Comparison of ENCODE assay signal across 10 mouse cellular contexts in the genomic region with DNA sequence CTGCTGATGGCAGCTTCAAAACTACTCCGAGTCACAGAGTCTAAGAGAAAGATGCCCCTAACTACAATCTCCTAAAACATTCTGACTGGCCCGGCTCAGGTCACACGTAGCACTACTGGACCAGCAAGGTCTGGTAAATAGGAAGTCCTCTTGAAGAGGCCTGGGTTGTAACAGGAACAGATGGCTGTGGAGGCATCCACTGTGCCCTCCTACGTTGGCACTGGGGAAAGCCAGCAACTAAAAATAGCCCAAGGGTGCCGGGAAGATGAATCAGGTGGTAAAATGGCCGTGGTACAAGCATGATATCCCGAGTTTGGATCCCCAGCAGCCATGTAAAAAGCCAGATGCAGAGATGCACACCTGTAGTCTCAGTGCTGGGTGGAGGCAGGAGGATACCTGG. TPM values are rescaled to one million over a fixed set of nuclear protein-coding genes. Genes with fewer than 3 reads are reported as not detected.
DNase-seq lines count a peak whose midpoint lies in the region; ATAC-seq lines count a peak whose summit lies in the region.
"Had no signal": no experiment of that assay in that cellular context is flagged by ENCODE, and none has a peak within 500 bp of the region (broad histone marks: within the 10 kb centered on the region; RNA-seq: fewer than 3 reads in every experiment).

No protein-coding gene starts in this region.

- DNase-seq in adrenal gland, adult 2 months: peak; percentile 61
- DNase-seq in adrenal gland, postnatal 4 days (ENCODE audit: low spot score in 2 of 2): no peak
- peak; percentile 66 for DNase-seq in right cerebral cortex, adult 18-20 months
- no peak for DNase-seq in right cerebral cortex, postnatal 10 days (ENCODE audit: low spot score in 2 of 2)
- peak; percentile 41 to 43 for DNase-seq in right cerebral cortex, postnatal 36 days (ENCODE audit: low spot score in 2 of 2)
- no peak for DNase-seq in kidney, adult 8-10 months
- DNase-seq in urinary bladder, adult 2 months (ENCODE audit: low spot score): no peak

- ATAC-seq in granulocyte monocyte progenitor cell, adult 5-6 weeks (replicated peaks; ENCODE audit: poor library complexity, severe bottlenecking): 0 out of 2 replicates have a peak, but pooled peaks have one; percentile 20
- ATAC-seq: intestine, postnatal 0 days had no signal

RNA-seq across cellular contexts. Expression of gene Nagpa, which starts 17.6 kb away (rescaled TPM):
- total RNA-seq in adrenal gland, adult 2 months (2021): 10 to 100 TPM; 26.0 to 28.7 TPM
- 64.5 and 69.5 TPM in 2 replicates for polyA plus RNA-seq in adrenal gland, adult 2 months (2012; rRNA removed)
- total RNA-seq in adrenal gland, postnatal 4 days (2021): 10 to 100 TPM; 23.0 to 25.2 TPM
- total RNA-seq in granulocyte monocyte progenitor cell, adult 5-6 weeks (2014; fragmentation: Nextera tagmentation): 42.0 and 68.1 TPM in 2 replicates
- total RNA-seq in granulocyte monocyte progenitor cell, adult 5-6 weeks (2017): 64.8 and 75.8 TPM in 2 replicates
- polyA plus RNA-seq in urinary bladder, adult 2 months (2012; rRNA removed): 32.7 and 37.1 TPM in 2 replicates

RNA-seq across cellular contexts. Expression of gene AU021092, which starts 35.9 kb away (rescaled TPM):
- 10 to 100 TPM; 20.4 to 25.4 TPM for total RNA-seq in adrenal gland, adult 2 months (2021)
- polyA plus RNA-seq in adrenal gland, adult 2 months (2012; rRNA removed): 24.0 and 26.0 TPM in 2 replicates
- 10 to 100 TPM; 17.6 to 23.8 TPM for total RNA-seq in adrenal gland, postnatal 4 days (2021)
- total RNA-seq in granulocyte monocyte progenitor cell, adult 5-6 weeks (2014; fragmentation: Nextera tagmentation): not detected in 2 replicates
- not detected in 2 replicates for total RNA-seq in granulocyte monocyte progenitor cell, adult 5-6 weeks (2017)
- polyA plus RNA-seq in urinary bladder, adult 2 months (2012; rRNA removed): 9.0 and 10.5 TPM in 2 replicates
- total RNA-seq: G1E had no signal
- polyA plus RNA-seq: G1E had no signal

RNA-seq across cellular contexts. Expression of gene Sec14l5, which starts 39.3 kb away (rescaled TPM):
- under 1 TPM in 1 of 2 experiments, not detected in 1; 0.07 TPM for total RNA-seq in adrenal gland, adult 2 months (2021)
- polyA plus RNA-seq in adrenal gland, adult 2 months (2012; rRNA removed): 0.13 and 0.15 TPM in 2 replicates
- total RNA-seq in adrenal gland, postnatal 4 days (2021): under 1 TPM; 0.34 to 0.40 TPM
- not detected in 2 replicates for total RNA-seq in granulocyte monocyte progenitor cell, adult 5-6 weeks (2014; fragmentation: Nextera tagmentation)
- not detected in 2 replicates for total RNA-seq in granulocyte monocyte progenitor cell, adult 5-6 weeks (2017)
- 0.13 and 0.18 TPM in 2 replicates for polyA plus RNA-seq in urinary bladder, adult 2 months (2012; rRNA removed)
- polyA plus RNA-seq: G1E; intestine, postnatal 0 days had no signal

RNA-seq across cellular contexts. Expression of gene Alg1, which starts 47.2 kb away (rescaled TPM):
- 10 to 100 TPM; 32.5 to 36.2 TPM for total RNA-seq in adrenal gland, adult 2 months (2021)
- 89.1 and 91.3 TPM in 2 replicates for polyA plus RNA-seq in adrenal gland, adult 2 months (2012; rRNA removed)
- 10 to 100 TPM; 36.0 to 38.8 TPM for total RNA-seq in adrenal gland, postnatal 4 days (2021)
- total RNA-seq in granulocyte monocyte progenitor cell, adult 5-6 weeks (2014; fragmentation: Nextera tagmentation): 16.7 and 26.9 TPM in 2 replicates
- total RNA-seq in granulocyte monocyte progenitor cell, adult 5-6 weeks (2017): 18.3 and 19.9 TPM in 2 replicates
- 46.0 and 52.5 TPM in 2 replicates for polyA plus RNA-seq in urinary bladder, adult 2 months (2012; rRNA removed)

RNA-seq across cellular contexts. Expression of gene Ppl, which starts 54.0 kb away (rescaled TPM):
- total RNA-seq in adrenal gland, adult 2 months (2021): 1 to 10 TPM; 2.0 to 6.5 TPM
- 0.59 and 0.66 TPM in 2 replicates for polyA plus RNA-seq in adrenal gland, adult 2 months (2012; rRNA removed)
- total RNA-seq in adrenal gland, postnatal 4 days (2021): 1 to 10 TPM; 1.9 to 2.9 TPM
- total RNA-seq in granulocyte monocyte progenitor cell, adult 5-6 weeks (2014; fragmentation: Nextera tagmentation): not detected in 2 replicates
- total RNA-seq in granulocyte monocyte progenitor cell, adult 5-6 weeks (2017): not detected in 2 replicates
- polyA plus RNA-seq in urinary bladder, adult 2 months (2012; rRNA removed): 22.7 and 33.1 TPM in 2 replicates
- polyA plus RNA-seq: G1E had no signal

Comparison
In these comparisons a context has a peak if more than half of its experiments do, and no peak if none do; other contexts are left out.
1. DNase-seq: peak in adrenal gland, adult 2 months (single experiment), right cerebral cortex, adult 18-20 months (single experiment) and right cerebral cortex, postnatal 36 days (2 of 2); none in adrenal gland, postnatal 4 days (0 of 2), right cerebral cortex, postnatal 10 days (0 of 2), kidney, adult 8-10 months (0 of 2) and urinary bladder, adult 2 months (single experiment).
2. RNA of gene AU021092, which starts 35.9 kb away (total RNA-seq): 20.4 to 25.4 TPM in adrenal gland, adult 2 months and 17.6 to 23.8 TPM in adrenal gland, postnatal 4 days; not detected in granulocyte monocyte progenitor cell, adult 5-6 weeks; every median in the first group is over 10 times any median in the second.